Mouse (Mus musculus) left cerebral cortex, adult 11 months (tissue): ENCODE data around the gene Rps27rt.
"Not testable (repeated sequence)": the region's sequence is repeated elsewhere in the genome, so short reads cannot be mapped to it uniquely, and the experiment has no call there.

Experiments
- DNase-seq: peaks from one replicate; pipeline ENCODE4 v3.0.0; 2022; ENCODE audit warnings: low spot score

Rps27rt gene

GRCm38 (mm10) chr9:114985741-114986140 is 3.2 kb upstream of the Rps27rt start:
- DNase-seq, result no peak

- peak; percentile 23 for DNase-seq
Measured at GRCm38 (mm10) chr9:114979969-114980368, 2.6 kb downstream of the Rps27rt start.

DNA sequence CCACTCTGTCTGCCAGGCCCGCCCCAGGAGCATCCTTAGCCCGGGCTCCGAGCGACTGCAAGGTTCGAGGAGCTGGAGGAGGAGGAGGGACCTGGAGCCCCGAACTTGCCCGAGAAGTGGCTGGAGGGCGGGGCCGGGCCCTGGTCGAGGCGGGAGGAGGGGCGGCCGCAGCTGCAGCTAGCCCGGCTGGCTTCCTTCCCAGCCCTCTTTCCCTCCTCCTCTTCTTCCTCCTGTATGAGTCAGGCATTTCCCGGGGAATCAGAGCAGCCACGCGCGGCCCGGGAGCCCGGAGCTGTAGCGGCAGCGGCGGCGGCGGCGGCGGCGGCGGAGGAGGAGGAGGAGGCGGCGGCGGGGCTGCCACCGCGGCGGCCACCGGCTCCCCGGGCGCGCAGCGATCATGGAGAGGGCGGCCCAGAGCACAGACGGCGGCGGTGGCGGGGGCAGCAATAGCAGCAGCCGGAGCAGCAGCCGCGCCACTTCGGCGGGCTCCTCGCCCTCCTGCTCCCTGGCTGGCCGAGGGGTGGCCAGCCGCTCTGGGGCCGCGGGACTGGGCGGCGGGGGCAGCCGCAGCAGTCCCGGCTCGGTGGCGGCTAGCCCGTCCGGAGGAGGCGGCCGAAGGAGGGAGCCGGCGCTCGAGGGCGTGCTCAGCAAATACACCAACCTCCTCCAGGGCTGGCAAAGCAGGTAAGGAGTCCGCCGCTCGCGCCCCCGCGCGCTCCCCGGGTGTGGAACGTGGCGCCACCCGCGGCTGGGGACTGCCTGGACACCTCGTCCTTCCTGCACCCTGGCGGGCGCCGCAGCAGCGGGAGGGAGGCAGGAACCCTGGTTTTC is 4.0 kb downstream of the Rps27rt start, which contains the start of gene Osbpl10:
Gene Osbpl10 (plus strand): TSS at position 289 of the 831 bp plus-strand sequence.
- peak; percentile 75 for DNase-seq

DNA sequence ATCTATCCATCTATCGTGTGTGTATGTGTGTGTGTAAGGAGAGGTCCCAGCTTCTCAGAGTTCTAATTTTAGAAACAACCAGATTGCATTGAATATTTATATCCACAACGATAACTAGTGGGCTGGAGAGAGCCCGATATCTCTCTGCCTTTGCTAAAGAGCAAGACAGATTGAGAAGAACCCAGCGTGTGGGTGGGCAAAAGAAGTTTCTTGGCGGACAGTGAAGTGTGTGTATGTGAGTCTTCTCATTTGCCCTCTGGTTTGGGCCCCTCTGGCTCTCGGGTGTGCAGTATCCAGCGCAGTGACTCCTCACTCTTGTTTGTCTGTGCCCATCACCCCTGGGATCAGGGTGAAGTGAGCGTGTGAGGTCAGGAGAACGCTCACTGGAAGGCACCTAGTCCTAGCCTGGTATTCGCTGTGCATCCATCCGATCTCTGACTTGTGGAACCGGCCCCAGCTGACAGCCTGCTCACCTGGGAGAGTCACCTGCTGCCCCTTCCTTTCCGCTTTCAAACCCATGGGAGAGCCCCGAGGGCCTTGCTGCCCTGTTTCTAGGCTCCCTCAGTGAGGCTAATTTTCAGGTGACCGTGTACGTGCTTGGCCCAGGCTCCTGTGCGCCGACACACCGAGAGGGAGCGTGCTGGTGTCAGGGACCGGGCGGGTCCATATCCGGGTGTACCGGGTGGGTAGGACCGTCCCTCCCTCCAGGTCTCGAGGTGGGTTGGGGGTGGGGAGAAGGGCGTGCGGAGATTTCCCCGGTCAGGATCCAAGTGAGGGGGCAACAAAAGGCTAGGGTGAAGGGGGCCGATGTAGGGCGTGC is 4.9 kb downstream of the Rps27rt start:
- DNase-seq, result peak; percentile 33

- DNase-seq, result not testable (repeated sequence)
Measured at GRCm38 (mm10) chr9:114966286-114966685, 16.3 kb downstream of the Rps27rt start.

- DNase-seq, result no peak
Measured at GRCm38 (mm10) chr9:114964093-114964492, 18.4 kb downstream of the Rps27rt start.

DNA sequence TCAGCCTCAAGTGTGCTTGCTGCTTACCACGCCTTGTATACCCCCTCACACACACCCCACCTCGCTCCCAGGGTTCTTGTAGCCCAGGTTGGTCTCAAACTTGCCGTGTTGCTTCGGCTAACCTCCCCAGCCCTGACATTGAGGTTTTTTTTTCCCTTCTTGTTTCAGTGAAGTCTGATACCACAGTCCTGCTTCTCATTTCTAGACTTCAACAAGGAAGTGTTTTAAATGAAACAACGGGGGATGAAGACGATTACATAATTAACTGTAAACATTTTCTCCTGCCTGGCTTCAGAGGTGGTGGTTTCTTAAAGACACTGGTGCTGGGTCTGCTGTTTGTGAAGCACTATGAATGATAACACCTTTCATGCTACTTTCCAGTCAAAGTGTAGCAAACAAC is 21.7 kb downstream of the Rps27rt start:
- no peak for DNase-seq

DNA sequence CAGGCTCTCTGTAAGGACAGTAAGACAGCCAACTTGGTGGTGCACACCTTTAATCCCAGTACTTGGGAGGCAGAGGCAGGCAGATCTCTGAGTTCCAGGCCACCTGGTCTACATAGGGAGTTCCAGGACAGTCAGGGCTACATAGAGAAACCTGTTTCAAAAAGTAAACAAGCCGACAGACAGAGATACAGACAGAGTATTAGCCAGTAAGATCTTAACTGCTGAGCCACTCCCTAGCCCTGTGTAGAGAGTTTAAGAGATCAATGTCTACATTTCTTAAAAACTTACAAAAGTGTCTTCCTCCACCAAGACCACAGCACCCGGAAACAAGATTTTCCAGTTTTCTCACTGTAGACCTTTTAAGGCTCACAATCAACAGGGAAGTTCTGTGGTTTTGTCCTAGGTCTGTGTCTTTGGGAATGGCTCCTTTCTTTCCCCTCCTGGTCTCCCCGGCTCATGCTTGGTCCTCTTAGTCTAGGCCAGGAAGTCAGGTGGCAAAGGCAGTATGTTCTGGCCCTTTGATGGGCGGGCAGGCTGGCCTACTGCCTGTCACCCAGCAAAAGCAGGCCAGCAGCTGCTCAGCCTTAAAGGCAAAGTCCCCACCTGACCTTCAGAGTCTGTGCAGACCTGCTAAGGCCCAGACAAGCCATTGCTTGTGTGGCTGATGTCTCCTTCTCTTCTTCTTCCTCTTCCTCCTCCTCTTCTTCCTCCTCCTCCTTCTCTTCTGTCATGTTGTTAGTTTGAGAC is 22.3 kb downstream of the Rps27rt start:
- no peak for DNase-seq

DNA sequence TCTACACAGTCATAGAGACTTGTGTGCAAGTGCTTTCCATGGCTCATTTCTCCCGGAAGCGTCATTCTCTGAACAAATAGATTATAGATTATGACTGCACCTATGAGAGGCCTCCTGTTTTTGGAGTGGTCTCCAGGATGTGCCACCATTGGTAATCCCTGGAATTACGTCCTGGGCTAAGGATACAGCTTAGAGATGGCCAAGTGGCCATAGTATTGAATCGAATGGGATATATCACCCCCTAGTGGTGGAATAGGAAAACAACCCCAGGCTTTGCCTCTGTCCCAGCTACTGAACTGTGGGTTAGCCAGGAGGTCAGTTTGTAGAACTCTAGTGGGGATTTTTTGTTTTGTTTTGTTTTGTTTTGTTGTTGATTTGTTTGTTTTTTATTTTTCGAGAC is 25.6 kb downstream of the Rps27rt start:
- DNase-seq, result no peak

DNA sequence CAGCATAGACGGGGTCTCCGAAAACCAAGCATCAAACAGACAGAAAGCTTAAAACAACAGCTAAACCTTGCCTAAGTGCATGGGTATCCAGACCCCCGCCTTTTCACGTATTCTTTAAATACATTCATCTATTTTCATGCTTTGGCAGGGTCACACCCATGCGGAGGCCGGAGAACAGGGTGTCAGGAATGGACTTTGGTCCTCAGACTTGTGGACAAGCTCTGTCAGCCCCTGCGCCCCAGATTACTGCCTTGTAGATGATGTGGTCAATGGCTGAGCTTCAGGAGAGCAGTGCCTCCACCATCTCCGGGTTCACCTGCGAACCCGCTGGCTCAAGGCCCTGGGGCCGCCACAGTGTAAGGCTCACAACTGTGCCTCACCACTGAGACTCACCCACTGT is 27.2 kb downstream of the Rps27rt start:
- DNase-seq, result no peak

DNA sequence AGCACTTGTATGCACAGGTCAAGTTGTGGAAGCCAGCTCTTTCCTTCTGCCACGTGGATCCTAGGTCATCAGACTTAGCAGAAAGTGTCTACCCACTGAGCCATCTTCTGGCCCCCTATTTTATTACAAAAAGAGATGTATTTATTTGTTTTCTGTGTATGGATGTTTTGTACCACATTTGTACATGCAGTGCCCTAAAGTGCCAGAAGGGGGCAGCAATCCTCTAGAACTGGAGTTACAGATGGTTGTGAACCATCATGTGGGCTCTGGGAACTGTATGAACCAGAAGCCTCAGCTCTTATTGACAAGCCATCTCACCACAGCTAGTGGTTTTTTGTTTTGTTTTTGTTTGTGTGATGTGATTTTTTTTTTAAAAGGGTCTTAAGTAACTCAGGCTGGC is 29.7 kb downstream of the Rps27rt start:
- no peak for DNase-seq

GRCm38 (mm10) chr9:114948395-114948794 is 34.1 kb downstream of the Rps27rt start:
- DNase-seq, result no peak

- no peak for DNase-seq
Measured at GRCm38 (mm10) chr9:114945576-114945975, 37.0 kb downstream of the Rps27rt start.

DNA sequence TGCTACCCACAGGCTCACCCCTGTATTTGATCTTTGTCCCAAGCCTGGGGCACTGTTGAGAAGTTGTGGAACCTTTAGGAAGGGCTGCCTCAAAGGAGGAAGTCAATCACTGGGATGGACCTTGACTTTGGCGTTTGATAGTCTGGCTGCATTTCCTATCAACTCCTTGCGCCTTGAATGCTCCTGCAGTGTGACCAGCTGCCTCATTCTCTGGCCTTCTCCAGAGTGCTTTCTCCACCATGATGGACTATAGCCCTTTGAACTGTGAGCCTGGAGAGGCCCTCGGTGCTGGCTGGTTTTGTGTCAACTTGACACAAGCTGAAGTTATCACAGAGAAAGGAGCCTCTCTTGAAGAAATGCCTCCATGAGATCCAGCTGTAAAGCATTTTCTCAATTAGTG is 37.9 kb downstream of the Rps27rt start:
- DNase-seq, result no peak

GRCm38 (mm10) chr9:114936687-114937086 is 45.9 kb downstream of the Rps27rt start:
- DNase-seq, result no peak

- no peak for DNase-seq
Measured at GRCm38 (mm10) chr9:114935321-114935720, 47.2 kb downstream of the Rps27rt start.

- no peak for DNase-seq
Measured at GRCm38 (mm10) chr9:114934231-114934630, 48.3 kb downstream of the Rps27rt start.

GRCm38 (mm10) chr9:114933723-114934171 is 48.8 kb downstream of the Rps27rt start, which contains the start of gene Gpd1l:
Gene Gpd1l (minus strand): TSS chr9:114933987.
- DNase-seq, result peak; percentile 94

GRCm38 (mm10) chr9:114933037-114933722 is 49.4 kb downstream of the Rps27rt start:
- no peak for DNase-seq

GRCm38 (mm10) chr9:114932607-114933006 is 49.9 kb downstream of the Rps27rt start:
- DNase-seq, result no peak
